Mouse (Mus musculus) gonadal fat pad, adult 2 months (tissue): ENCODE data around the gene Scgb1c1. TPM values are rescaled to one million over a fixed set of nuclear protein-coding genes. Genes with fewer than 3 reads are reported as not detected.

Experiments
- DNase-seq: peaks from one replicate; pipeline ENCODE4 v3.0.0-alpha.2; 2012; ENCODE audit warnings: low read depth
- polyA plus RNA-seq: library from polyadenylated mRNA; depleted of rRNA; stranded (reverse); fragments of >200 nt; gene quantifications from 2 replicates; pipeline ENCODE4 v1.2.3, GENCODE M21; 2012

Scgb1c1 gene
- polyA plus RNA-seq, 1 experiment = 1.6 TPM

GRCm38 (mm10) chr7:140840750-140841735 lies 4.3 kb upstream of the Scgb1c1 start:
- peak; percentile 89 for DNase-seq

- no peak for DNase-seq
Observed at GRCm38 (mm10) chr7:140843806-140844205, 1.5 kb upstream of the Scgb1c1 start.

GRCm38 (mm10) chr7:140845683-140846082 lies 336 bp downstream of the Scgb1c1 start:
- DNase-seq = no peak

- DNase-seq = no peak
Observed at GRCm38 (mm10) chr7:140846676-140847075, 1.3 kb downstream of the Scgb1c1 start.

GRCm38 (mm10) chr7:140847755-140848580 lies 2.6 kb downstream of the Scgb1c1 start, which contains the start of gene Odf3:
Odf3 (plus strand) TSS chr7:140847805.
- no peak for DNase-seq

GRCm38 (mm10) chr7:140848591-140848990 lies 3.2 kb downstream of the Scgb1c1 start:
- DNase-seq = no peak

GRCm38 (mm10) chr7:140851916-140852315 lies 6.6 kb downstream of the Scgb1c1 start:
- no peak for DNase-seq

- no peak for DNase-seq
Observed at GRCm38 (mm10) chr7:140853386-140853785, 8.0 kb downstream of the Scgb1c1 start.

- DNase-seq = no peak
Observed at GRCm38 (mm10) chr7:140854483-140854882, 9.1 kb downstream of the Scgb1c1 start.

- no peak for DNase-seq
Observed at GRCm38 (mm10) chr7:140855181-140855580, 9.8 kb downstream of the Scgb1c1 start.

GRCm38 (mm10) chr7:140855860-140856784 lies 10.8 kb downstream of the Scgb1c1 start, which contains the start of gene Gm45785:
Gm45785 (minus strand) TSS chr7:140856331.
- peak; percentile 83 for DNase-seq

- no peak for DNase-seq
Observed at GRCm38 (mm10) chr7:140856785-140857549, 11.6 kb downstream of the Scgb1c1 start, which contains the start of gene Ric8a. Ric8a (plus strand) TSS chr7:140856957.

GRCm38 (mm10) chr7:140857550-140858505 lies 12.5 kb downstream of the Scgb1c1 start, which contains the start of gene Bet1l:
Bet1l (minus strand) TSS chr7:140857577.
- DNase-seq = no peak

- no peak for DNase-seq
Observed at GRCm38 (mm10) chr7:140858746-140859145, 13.4 kb downstream of the Scgb1c1 start.

GRCm38 (mm10) chr7:140859997-140860396 lies 14.7 kb downstream of the Scgb1c1 start:
- DNase-seq = no peak

GRCm38 (mm10) chr7:140860728-140861127 lies 15.4 kb downstream of the Scgb1c1 start:
- DNase-seq = no peak

GRCm38 (mm10) chr7:140864761-140865160 lies 19.4 kb downstream of the Scgb1c1 start:
- no peak for DNase-seq

- DNase-seq = no peak
Observed at GRCm38 (mm10) chr7:140874224-140874623, 28.9 kb downstream of the Scgb1c1 start.

- DNase-seq = no peak
Observed at GRCm38 (mm10) chr7:140877364-140877763, 32.0 kb downstream of the Scgb1c1 start.
